In genomic region chr7:112231731-112232130, GRCm38 (mm10) we compare ENCODE assay signal across 15 mouse cellular contexts. TPM values are rescaled to one million over a fixed set of nuclear protein-coding genes. Genes with fewer than 3 reads are reported as not detected.
DNase-seq lines count a peak whose midpoint lies in the region; ATAC-seq and TF ChIP-seq lines count a peak whose summit lies in the region.
"Had no signal": no experiment of that assay in that cellular context is flagged by ENCODE, and none has a peak within 500 bp of the region (broad histone marks: within the 10 kb centered on the region; RNA-seq: fewer than 3 reads in every experiment).

No protein-coding gene starts in this region.

- peaks cover 75% of the 10 kb centered on the region for H3K4me1 ChIP-seq in heart, embryonic 15.5 days (replicated peaks)
- peaks cover 20% of the 10 kb centered on the region for H3K4me1 ChIP-seq in midbrain, embryonic 13.5 days (replicated peaks)

- no peak for TF ChIP-seq CTCF in left cerebral cortex, adult 2 months (IDR thresholded peaks at IDR 0.05)

- peak overlapping the region; percentile 75 for H3K27ac ChIP-seq in left cerebral cortex, adult 2 months
- peak overlapping the region; percentile 59 for H3K27ac ChIP-seq in heart, embryonic 15.5 days
- H3K27ac ChIP-seq in midbrain, embryonic 13.5 days, result no peak overlapping the region
- H3K27ac ChIP-seq: forebrain, embryonic 12.5 days; hindbrain, embryonic 13.5 days; macrophage had no signal

- H3K9ac ChIP-seq in heart, embryonic 15.5 days, result peak overlapping the region; percentile 15; the same call in 1 of the 2 replicates
- no peak overlapping the region for H3K9ac ChIP-seq in midbrain, embryonic 13.5 days (replicated peaks)
- H3K9ac ChIP-seq: forebrain, embryonic 12.5 days; hindbrain, embryonic 13.5 days had no signal

- no peaks in the 10 kb centered on the region for H3K9me3 ChIP-seq in heart, embryonic 15.5 days (replicated peaks)
- no peaks in the 10 kb centered on the region for H3K9me3 ChIP-seq in midbrain, embryonic 13.5 days
- H3K9me3 ChIP-seq: forebrain, embryonic 12.5 days; hindbrain, embryonic 13.5 days had no signal

- no peaks in the 10 kb centered on the region for H3K27me3 ChIP-seq in heart, embryonic 15.5 days
- peaks cover 20% of the 10 kb centered on the region for H3K27me3 ChIP-seq in midbrain, embryonic 13.5 days

- intact Hi-C loops in left cerebral cortex, adult 2 months (cut with DNase I), result no loop called here

- no peak for ATAC-seq in heart, embryonic 15.5 days (replicated peaks; ENCODE audit: insufficient number of reproducible peaks, insufficient read depth, low FRiP score, low read depth)
- no peak for ATAC-seq in midbrain, embryonic 13.5 days

- WGBS in heart, embryonic 15.5 days, result 58% methylated on average over 7 of the region's 7 CpGs
- 85% methylated on average over 7 of the region's 7 CpGs for WGBS in midbrain, embryonic 13.5 days

- DNase-seq in cerebellum, adult 11-12 months, result peak; percentile 60
- DNase-seq in cerebellum, adult 8-10 months, result no peak
- no peak for DNase-seq in left cerebral cortex, adult 2 months (ENCODE audit: extremely low spot score in 1 of 2, low spot score in 2 of 2)
- DNase-seq in left cerebral cortex, adult 11 months (ENCODE audit: low spot score), result no peak
- DNase-seq in lung, postnatal 36 days, result peak; percentile 83
- DNase-seq in right cerebral cortex, postnatal 4 days, result no peak
- DNase-seq: kidney, adult 2 months; midbrain, embryonic 14.5 days had no signal

- no peak overlapping the region for H3K4me3 ChIP-seq in left cerebral cortex, adult 2 months
- H3K4me3 ChIP-seq in heart, embryonic 15.5 days, result no peak overlapping the region
- H3K4me3 ChIP-seq in midbrain, embryonic 13.5 days (replicated peaks), result no peak overlapping the region
- H3K4me3 ChIP-seq: forebrain, embryonic 12.5 days; hindbrain, embryonic 13.5 days had no signal

- peak overlapping the region; percentile 14; the same call in 1 of the 2 replicates for H3K4me2 ChIP-seq in heart, embryonic 15.5 days
- H3K4me2 ChIP-seq in midbrain, embryonic 13.5 days (replicated peaks), result no peak overlapping the region
- H3K4me2 ChIP-seq: forebrain, embryonic 12.5 days; hindbrain, embryonic 13.5 days; liver, embryonic 11.5 days had no signal

- peaks cover 22% of the 10 kb centered on the region for H3K36me3 ChIP-seq in heart, embryonic 15.5 days
- H3K36me3 ChIP-seq in midbrain, embryonic 13.5 days, result no peaks in the 10 kb centered on the region
- H3K36me3 ChIP-seq: forebrain, embryonic 12.5 days; hindbrain, embryonic 13.5 days had no signal

RNA-seq across cellular contexts. Expression of gene Mical2, which starts 6.1 kb away (rescaled TPM):
- 100 to 1,000 TPM; 652 to 703 TPM for total RNA-seq in left cerebral cortex, adult 2 months (2021)
- polyA plus RNA-seq in heart, embryonic 15.5 days (2015; fragmentation: Nextera tagmentation; extraction: Ambion mirVana), result 132 and 134 TPM in 2 replicates
- 1.5 TPM in 2 replicates for polyA plus RNA-seq in midbrain, embryonic 13.5 days (2015; fragmentation: Nextera tagmentation; extraction: Ambion mirVana)
- total RNA-seq: CH12.LX had no signal

Comparison
In these comparisons a context has a peak if more than half of its experiments do, and no peak if none do; other contexts are left out.
1. DNase-seq: peak in cerebellum, adult 11-12 months (single experiment) and lung, postnatal 36 days (single experiment); none in cerebellum, adult 8-10 months (single experiment), left cerebral cortex, adult 2 months (0 of 2), left cerebral cortex, adult 11 months (single experiment) and right cerebral cortex, postnatal 4 days (single experiment).
2. RNA of gene Mical2, which starts 6.1 kb away (polyA plus RNA-seq): 132 to 134 TPM in heart, embryonic 15.5 days; 1.5 TPM in midbrain, embryonic 13.5 days; every median in the first group is over 10 times any median in the second.